Mouse (Mus musculus): ENCODE data around the gene Rab3ip. TPM values are rescaled to one million over a fixed set of nuclear protein-coding genes. Genes with fewer than 3 reads are reported as not detected.

Gene Rab3ip
- polyA plus RNA-seq, 1 experiment from 2014 or later: 25.2 TPM

DNA sequence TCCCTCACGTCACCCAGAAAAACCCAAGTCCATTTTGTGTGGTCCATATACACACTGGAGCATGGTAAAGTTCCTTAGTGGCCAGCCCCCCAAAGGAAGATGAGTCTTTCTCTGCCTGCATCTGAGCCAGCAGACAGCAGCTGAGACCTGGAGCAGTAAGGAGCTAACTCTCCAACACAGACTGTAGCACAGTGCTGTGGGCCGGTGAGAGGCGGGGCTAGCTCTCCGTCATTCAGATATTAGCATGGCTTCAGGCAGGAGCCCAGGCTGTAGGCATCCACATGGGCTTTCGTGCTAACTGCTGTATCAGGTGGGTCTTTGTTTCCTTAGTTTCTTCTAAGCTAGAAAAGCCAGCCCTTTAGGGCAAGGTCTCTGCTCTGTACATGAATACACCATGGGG, 60.0 kb downstream of the Rab3ip start:
- 48% methylated on average over 5 of the region's 5 CpGs for WGBS
- ATAC-seq (ENCODE audit: insufficient read depth, low FRiP score, low read depth): peak; percentile 43; the same call in 1 of the 2 replicates

DNA sequence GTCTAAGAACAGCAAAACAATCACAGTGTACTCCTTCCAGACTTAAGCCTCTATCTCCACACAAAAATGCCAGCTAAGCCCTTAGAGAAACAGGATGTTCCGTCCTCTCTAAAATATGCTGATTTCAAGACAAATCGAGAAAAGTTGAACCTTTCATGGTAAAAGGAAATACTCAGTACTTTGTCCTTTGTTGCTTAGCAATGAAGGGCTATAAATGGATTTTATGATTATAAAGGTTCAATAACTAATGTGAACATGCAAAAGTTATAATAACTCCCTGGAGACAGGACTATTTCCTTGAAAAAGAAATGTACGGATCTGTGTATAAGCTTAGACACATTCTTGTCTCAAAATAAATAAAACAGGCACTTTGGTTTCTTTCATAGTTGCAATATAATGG, 66.0 kb downstream of the Rab3ip start:
- 56% methylated on average over 3 of the region's 3 CpGs for WGBS

More for the DNA sequence above, 60.0 kb downstream of the Rab3ip start:
- Histone ChIP-seq H3K9me3 (no peaks in the 10 kb centered on the region), H3K27me3 (replicated peaks) (no peaks in the 10 kb centered on the region), H3K4me1 (no peaks in the 10 kb centered on the region), H3K27ac (no peak overlapping the region), H3K9ac (no peak overlapping the region), H3K4me3 (replicated peaks) (no peak overlapping the region), H3K36me3 (no peaks in the 10 kb centered on the region), H3K4me2 (no peak overlapping the region)

DNA sequence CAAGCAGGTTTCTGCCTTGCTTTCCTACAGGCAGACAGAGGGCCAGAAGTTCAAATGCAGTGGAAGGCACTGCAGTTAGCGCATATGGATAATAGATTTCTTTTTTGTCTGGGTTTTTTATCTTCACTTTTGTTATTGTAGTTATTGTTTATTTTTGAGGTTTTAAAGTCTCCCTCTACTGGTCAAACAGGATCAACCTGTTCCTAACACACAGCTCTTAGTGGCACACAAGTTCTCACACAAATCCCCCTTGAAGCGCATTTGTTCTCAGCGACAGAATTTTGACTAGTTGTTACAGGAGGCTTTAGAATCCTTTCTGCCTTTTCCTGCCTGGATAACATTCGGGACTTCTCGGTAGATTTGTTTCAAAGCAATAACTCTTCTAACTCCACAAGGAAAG, 67.0 kb downstream of the Rab3ip start:
- H3K36me3 ChIP-seq: no peaks in the 10 kb centered on the region
- no peak for ATAC-seq (ENCODE audit: insufficient read depth, low FRiP score, low read depth)
- WGBS: 46% methylated on average over 5 of the region's 5 CpGs
- H3K4me2 ChIP-seq: no peak overlapping the region
- no peak overlapping the region for H3K27ac ChIP-seq
- H3K27me3 ChIP-seq (replicated peaks): no peaks in the 10 kb centered on the region
- H3K4me3 ChIP-seq (replicated peaks): no peak overlapping the region
- no peaks in the 10 kb centered on the region for H3K9me3 ChIP-seq
- no peak overlapping the region for H3K9ac ChIP-seq
- H3K4me1 ChIP-seq: no peaks in the 10 kb centered on the region

More for the DNA sequence above, 66.0 kb downstream of the Rab3ip start:
- H3K4me2 ChIP-seq: no peak overlapping the region
- no peak for ATAC-seq (ENCODE audit: insufficient read depth, low FRiP score, low read depth)
- H3K27ac ChIP-seq: no peak overlapping the region
- no peak overlapping the region for H3K4me3 ChIP-seq (replicated peaks)
- no peaks in the 10 kb centered on the region for H3K36me3 ChIP-seq
- H3K27me3 ChIP-seq (replicated peaks): no peaks in the 10 kb centered on the region
- no peak overlapping the region for H3K9ac ChIP-seq
- no peaks in the 10 kb centered on the region for H3K9me3 ChIP-seq
- H3K4me1 ChIP-seq: no peaks in the 10 kb centered on the region

DNA sequence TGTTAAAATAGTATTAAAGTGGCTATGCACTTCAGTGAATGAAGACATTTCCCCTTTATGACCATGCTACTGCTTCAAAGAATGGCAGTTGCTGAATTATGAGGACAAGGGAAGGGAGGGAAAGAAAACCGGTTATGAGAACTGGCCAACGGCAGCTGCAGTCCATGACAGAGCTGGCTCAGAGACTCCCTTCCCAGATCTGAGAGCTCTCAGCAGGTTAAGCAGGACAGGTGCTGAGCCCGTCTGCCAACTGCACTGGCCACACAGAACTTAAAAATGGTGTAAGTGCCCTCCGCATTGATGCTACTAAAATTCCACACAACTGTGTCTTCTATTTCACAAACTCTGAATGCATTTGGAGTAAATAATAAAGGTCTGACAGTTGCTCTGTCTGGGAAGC, 73.1 kb downstream of the Rab3ip start:
- no peak for ATAC-seq (ENCODE audit: insufficient read depth, low FRiP score, low read depth)
- no peak overlapping the region for H3K4me3 ChIP-seq (replicated peaks)
- no peaks in the 10 kb centered on the region for H3K36me3 ChIP-seq
- H3K9ac ChIP-seq: no peak overlapping the region
- no peak overlapping the region for H3K4me2 ChIP-seq
- no peaks in the 10 kb centered on the region for H3K4me1 ChIP-seq
- H3K27me3 ChIP-seq (replicated peaks): no peaks in the 10 kb centered on the region
- H3K27ac ChIP-seq: no peak overlapping the region
- no peaks in the 10 kb centered on the region for H3K9me3 ChIP-seq
- WGBS: 86% methylated on average over 4 of the region's 4 CpGs

DNA sequence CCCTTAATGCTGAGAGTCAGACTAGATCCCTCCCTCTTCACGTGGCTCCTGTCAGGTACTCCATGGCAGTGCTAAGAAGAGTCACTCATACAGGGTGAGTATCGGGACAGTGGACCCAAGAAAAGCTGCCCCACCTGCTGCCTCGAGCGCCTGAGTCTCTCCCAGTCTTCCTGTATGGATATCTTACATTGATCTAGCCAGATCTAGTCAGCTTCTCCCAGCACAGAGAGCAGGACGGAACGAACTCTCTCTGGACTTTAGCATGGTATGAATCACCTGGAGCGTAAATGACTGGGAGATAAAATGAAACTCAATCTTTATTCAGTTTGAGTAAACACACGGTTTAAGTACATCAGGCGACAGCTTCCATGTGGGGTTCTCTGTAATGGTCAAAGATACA, 76.1 kb downstream of the Rab3ip start:
- H3K9ac ChIP-seq: no peak overlapping the region
- H3K27ac ChIP-seq: no peak overlapping the region
- no peaks in the 10 kb centered on the region for H3K9me3 ChIP-seq
- ATAC-seq (ENCODE audit: insufficient read depth, low FRiP score, low read depth): peak; percentile 35; the same call in 1 of the 2 replicates
- 47% methylated on average over 9 of the region's 9 CpGs for WGBS
- H3K4me1 ChIP-seq: no peaks in the 10 kb centered on the region
- H3K4me3 ChIP-seq (replicated peaks): no peak overlapping the region
- no peaks in the 10 kb centered on the region for H3K36me3 ChIP-seq
- no peaks in the 10 kb centered on the region for H3K27me3 ChIP-seq (replicated peaks)
- H3K4me2 ChIP-seq: no peak overlapping the region

DNA sequence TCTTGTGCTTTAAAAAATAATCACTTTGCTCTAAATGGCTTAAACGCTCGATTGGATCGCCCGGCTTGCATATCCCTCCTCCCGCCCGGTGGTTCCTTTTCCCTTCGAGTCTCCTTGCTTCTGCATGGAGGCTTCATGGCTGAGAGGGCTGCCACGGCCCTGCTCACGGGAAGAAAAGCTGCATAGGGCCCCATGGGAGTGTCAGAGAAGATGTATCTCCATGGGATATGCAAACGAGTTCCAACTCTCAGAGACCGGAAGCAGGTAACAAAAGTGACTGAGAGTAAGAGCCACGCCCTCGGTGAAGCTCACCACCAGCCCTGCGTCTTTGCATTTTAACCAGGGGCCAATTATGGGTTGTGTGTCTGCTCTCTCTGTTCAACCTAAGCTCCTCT, 78.6 kb downstream of the Rab3ip start:
- H3K4me1 ChIP-seq: no peaks in the 10 kb centered on the region
- H3K36me3 ChIP-seq: no peaks in the 10 kb centered on the region
- WGBS: 47% methylated on average over 14 of the region's 14 CpGs
- no peak for ATAC-seq (ENCODE audit: insufficient read depth, low FRiP score, low read depth)
- H3K27me3 ChIP-seq (replicated peaks): no peaks in the 10 kb centered on the region
- no peak overlapping the region for H3K27ac ChIP-seq
- H3K4me3 ChIP-seq (replicated peaks): no peak overlapping the region
- no peaks in the 10 kb centered on the region for H3K9me3 ChIP-seq
- peak overlapping the region; percentile 21; the same call in 1 of the 2 replicates for H3K4me2 ChIP-seq
- H3K9ac ChIP-seq: no peak overlapping the region

DNA sequence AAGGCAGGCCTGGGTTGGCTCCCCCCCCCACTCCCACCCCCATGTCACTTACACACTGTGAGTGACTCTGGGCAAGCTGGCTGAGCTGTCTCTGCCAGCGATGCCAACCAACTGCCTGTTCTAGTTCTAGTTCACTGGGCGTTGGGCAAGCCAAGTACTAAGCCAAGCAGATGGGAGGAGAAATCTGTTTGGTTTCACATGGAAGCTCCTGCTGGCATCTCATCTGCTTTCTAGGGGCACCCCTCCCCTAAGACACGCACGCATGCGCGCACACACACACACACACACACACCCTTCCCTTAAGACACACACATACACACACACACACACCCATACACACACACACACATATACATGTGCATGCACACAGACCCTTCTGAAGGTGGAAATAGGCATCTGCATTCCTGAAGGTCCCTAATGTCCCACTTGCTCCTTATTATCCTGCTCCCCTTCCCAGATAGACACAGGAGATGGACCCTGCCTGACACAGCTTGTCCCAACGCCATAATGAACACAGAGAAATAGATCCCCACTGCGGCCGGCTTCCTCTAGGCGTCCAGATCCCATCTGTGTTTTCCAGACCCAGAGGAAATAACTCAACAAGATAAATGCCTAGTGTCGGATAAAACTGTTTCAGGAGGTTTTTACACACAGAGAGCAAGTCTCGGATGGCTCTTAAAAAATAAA, 79.1 kb downstream of the Rab3ip start:
- WGBS: 63% methylated on average over 12 of the region's 12 CpGs
- no peak overlapping the region for H3K4me3 ChIP-seq (replicated peaks)
- H3K4me1 ChIP-seq: no peaks in the 10 kb centered on the region
- H3K9me3 ChIP-seq: no peaks in the 10 kb centered on the region
- H3K9ac ChIP-seq: no peak overlapping the region
- no peaks in the 10 kb centered on the region for H3K27me3 ChIP-seq (replicated peaks)
- no peaks in the 10 kb centered on the region for H3K36me3 ChIP-seq
- no peak for ATAC-seq (ENCODE audit: insufficient read depth, low FRiP score, low read depth)
- H3K27ac ChIP-seq: no peak overlapping the region
- no peak overlapping the region for H3K4me2 ChIP-seq

DNA sequence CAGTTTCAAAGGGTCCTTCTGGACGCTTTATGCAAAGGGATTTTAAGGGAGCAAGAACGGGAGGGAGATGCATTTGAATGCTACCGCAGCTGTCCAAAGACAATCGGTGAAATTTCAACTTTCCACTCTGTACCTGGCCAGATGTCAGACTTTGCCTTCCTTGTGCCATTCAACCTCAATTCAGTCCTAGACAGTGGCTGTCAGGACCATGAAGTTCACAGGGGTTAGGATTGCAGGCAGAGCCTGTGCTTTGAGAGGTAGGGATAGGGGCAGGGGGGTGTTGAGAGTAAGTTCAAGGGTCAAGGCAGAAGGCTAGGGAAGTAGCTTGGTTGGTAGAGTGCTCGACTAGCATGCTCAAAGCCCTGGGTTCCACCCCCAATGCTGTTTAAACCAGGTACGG, 79.8 kb downstream of the Rab3ip start:
- WGBS: 91% methylated on average over 6 of the region's 6 CpGs
- H3K9me3 ChIP-seq: no peaks in the 10 kb centered on the region
- H3K9ac ChIP-seq: no peak overlapping the region
- no peaks in the 10 kb centered on the region for H3K36me3 ChIP-seq
- no peaks in the 10 kb centered on the region for H3K27me3 ChIP-seq (replicated peaks)
- no peak for ATAC-seq (ENCODE audit: insufficient read depth, low FRiP score, low read depth)
- H3K27ac ChIP-seq: no peak overlapping the region
- H3K4me2 ChIP-seq: no peak overlapping the region
- no peaks in the 10 kb centered on the region for H3K4me1 ChIP-seq
- no peak overlapping the region for H3K4me3 ChIP-seq (replicated peaks)

Other genes with a start within 250 kb of the Rab3ip start
- 1.2 and 1.3 TPM in 2 replicates for gene Myrfl, start 53.9 kb downstream of the Rab3ip start, polyA plus RNA-seq (2015; fragmentation: Nextera tagmentation; extraction: Ambion mirVana)
- not detected in 2 replicates for gene Gm10271, start 21.8 kb upstream of the Rab3ip start, polyA plus RNA-seq (2015; fragmentation: Nextera tagmentation; extraction: Ambion mirVana)
- gene Best3, start 35.5 kb upstream of the Rab3ip start, polyA plus RNA-seq (2015; fragmentation: Nextera tagmentation; extraction: Ambion mirVana): 0.05 and 0.10 TPM in 2 replicates
- gene Lrrc10, start 94.6 kb upstream of the Rab3ip start, polyA plus RNA-seq (2015; fragmentation: Nextera tagmentation; extraction: Ambion mirVana): not detected in 2 replicates
- gene Cct2, start 113.0 kb upstream of the Rab3ip start, polyA plus RNA-seq (2015; fragmentation: Nextera tagmentation; extraction: Ambion mirVana): 227 and 229 TPM in 2 replicates
- 18.4 and 18.8 TPM in 2 replicates for gene Frs2, start 197.8 kb upstream of the Rab3ip start, polyA plus RNA-seq (2015; fragmentation: Nextera tagmentation; extraction: Ambion mirVana)